Mouse (Mus musculus): ENCODE results near the gene Agr2.

DNA sequence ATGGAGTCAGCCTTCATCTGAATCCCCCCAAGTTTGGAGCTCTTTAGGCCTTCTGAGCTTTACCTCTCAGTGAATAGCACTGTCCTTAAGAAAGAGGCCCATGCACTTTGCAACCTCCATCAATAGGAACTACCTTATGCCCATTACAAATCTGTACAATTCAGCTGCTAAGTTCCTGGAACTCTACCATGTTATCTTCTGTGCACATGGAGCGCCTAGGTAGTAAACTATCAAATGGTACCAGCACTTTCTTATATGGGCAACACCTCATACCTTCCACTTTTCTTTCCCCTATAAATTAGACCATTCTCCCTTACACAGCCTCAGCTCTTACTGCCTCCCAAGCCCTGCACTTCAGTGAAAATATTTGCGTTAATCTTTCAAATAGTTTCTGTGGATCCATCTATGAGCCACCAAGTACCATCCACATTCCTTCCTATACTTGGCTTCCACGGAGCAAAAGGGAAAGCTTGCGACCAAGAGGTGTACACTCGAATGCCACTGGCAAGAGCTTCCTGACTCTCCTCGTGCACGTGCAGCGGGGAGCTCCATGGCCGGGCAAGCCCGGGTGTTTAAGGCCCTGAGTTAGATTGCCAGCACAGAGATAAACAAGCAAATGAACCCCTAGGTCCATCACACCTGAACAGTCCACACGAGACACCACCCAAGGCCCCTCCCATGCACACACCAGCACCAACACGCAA lies 38.1 kb downstream of the Agr2 start:
- no peak for TF ChIP-seq CTCF (IDR thresholded peaks at IDR 0.05; ENCODE audit: insufficient read depth, low read length)
- no peak for TF ChIP-seq POLR2A (IDR thresholded peaks at IDR 0.05; ENCODE audit: borderline replicate concordance, extremely low read depth, low read depth, low read length)
